Mouse (Mus musculus): Measurements from ENCODE around the gene Mrps14. TPM values are rescaled to one million over a fixed set of nuclear protein-coding genes. Genes with fewer than 3 reads are reported as not detected.

Gene Mrps14
- polyA plus RNA-seq, 1 experiment = 35.4 TPM

DNA sequence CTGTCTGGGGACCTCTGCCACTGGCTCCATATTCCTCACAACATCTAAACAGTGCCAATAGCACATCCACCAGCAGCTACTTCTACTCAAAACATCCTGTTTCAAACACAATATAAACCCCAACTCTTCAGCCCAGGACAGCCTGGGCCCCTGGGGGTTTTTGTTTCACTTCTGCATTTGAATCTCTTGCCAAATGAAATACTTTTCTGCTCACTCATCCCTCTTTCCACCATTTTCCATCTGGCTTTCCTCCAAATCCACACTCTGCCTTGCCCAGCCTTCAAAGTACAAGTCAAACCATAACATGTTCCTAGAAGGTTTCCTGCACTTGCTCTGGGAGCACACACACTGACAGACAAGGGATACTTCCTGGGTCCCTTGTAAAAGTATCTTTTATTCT, 38.9 kb downstream of the Mrps14 start:
- Histone ChIP-seq H3K4me1 (ENCODE audit: control insufficient read depth, insufficient read depth, low read length) (no peaks in the 10 kb centered on the region; the same call in 1 of the 2 replicates), H3K4me3 (replicated peaks; ENCODE audit: control insufficient read depth, low read depth, low read length) (no peak overlapping the region), H3K27ac (ENCODE audit: control insufficient read depth, insufficient read depth, low read depth, low read length, poor library complexity) (peak overlapping the region; percentile 33; the same call in 1 of the 2 replicates)
- TF ChIP-seq CTCF (IDR thresholded peaks at IDR 0.05; ENCODE audit: control insufficient read depth, insufficient read depth, low read length) (no peak), POLR2A (IDR thresholded peaks at IDR 0.05; ENCODE audit: borderline replicate concordance, control insufficient read depth, low read depth, low read length) (no peak)

DNA sequence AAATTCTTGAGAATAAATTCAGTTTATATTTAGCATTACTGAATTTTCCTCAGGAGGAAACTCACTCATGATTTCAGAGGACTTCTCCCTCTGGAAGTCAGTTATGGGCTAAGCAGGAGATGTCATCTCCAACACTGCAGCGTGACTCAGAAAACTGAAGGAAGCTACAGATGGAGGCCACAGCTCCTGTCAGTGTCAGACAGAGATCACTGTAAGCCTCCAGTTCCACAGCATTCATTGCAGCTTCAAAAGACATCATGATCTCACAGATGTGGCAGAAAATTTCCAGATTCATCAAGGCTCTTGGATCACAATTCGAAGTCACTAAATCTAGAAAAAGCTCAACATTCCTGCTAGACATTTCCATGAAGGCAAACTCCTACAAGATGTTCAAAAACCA, 43.0 kb downstream of the Mrps14 start:
- H3K27ac ChIP-seq (ENCODE audit: control insufficient read depth, insufficient read depth, low read depth, low read length, poor library complexity) = no peak overlapping the region
- 91% methylated on average over 2 of the region's 2 CpGs for whole genome bisulfite sequencing
- H3K4me1 ChIP-seq (ENCODE audit: control insufficient read depth, insufficient read depth, low read length) = no peaks in the 10 kb centered on the region
- H3K4me3 ChIP-seq (replicated peaks; ENCODE audit: control insufficient read depth, low read depth, low read length) = no peak overlapping the region
- no peak for TF ChIP-seq CTCF (IDR thresholded peaks at IDR 0.05; ENCODE audit: control insufficient read depth, insufficient read depth, low read length)
- no peak for TF ChIP-seq POLR2A (IDR thresholded peaks at IDR 0.05; ENCODE audit: borderline replicate concordance, control insufficient read depth, low read depth, low read length)

DNA sequence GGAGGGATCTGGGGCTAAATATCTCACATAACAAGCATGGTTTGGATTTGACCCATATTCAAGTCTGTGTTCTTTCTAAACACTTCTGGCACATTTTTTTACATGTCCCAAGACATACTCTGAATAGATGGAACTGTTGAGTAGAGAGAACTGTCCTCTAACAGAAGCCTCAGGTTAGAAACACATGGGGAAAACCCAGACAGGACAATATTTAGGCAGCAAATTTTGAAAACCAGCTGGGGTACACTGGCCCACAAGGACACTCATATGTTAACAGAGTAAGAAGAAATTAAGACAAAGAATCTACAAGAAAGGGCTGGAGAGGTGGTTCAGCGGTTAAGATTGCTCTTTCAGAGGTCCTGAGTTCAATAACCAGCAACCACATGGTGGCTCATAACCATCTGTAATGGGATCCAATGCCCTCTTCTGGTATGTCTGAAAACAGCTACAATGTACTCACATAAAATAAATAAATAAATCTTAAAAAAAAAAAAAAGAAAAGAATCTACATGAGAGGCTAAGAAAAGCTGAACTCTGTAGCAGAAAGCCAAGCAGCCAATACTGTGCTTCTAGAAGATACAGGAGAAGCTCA, 43.9 kb downstream of the Mrps14 start:
- H3K4me1 ChIP-seq (ENCODE audit: control insufficient read depth, insufficient read depth, low read length) = no peaks in the 10 kb centered on the region
- 82% methylated on average over 1 of the region's 1 CpGs for WGBS
- H3K4me3 ChIP-seq (replicated peaks; ENCODE audit: control insufficient read depth, low read depth, low read length) = no peak overlapping the region
- no peak overlapping the region for H3K27ac ChIP-seq (ENCODE audit: control insufficient read depth, insufficient read depth, low read depth, low read length, poor library complexity)
- TF ChIP-seq CTCF (IDR thresholded peaks at IDR 0.05; ENCODE audit: control insufficient read depth, insufficient read depth, low read length) (no peak), POLR2A (IDR thresholded peaks at IDR 0.05; ENCODE audit: borderline replicate concordance, control insufficient read depth, low read depth, low read length) (no peak)

DNA sequence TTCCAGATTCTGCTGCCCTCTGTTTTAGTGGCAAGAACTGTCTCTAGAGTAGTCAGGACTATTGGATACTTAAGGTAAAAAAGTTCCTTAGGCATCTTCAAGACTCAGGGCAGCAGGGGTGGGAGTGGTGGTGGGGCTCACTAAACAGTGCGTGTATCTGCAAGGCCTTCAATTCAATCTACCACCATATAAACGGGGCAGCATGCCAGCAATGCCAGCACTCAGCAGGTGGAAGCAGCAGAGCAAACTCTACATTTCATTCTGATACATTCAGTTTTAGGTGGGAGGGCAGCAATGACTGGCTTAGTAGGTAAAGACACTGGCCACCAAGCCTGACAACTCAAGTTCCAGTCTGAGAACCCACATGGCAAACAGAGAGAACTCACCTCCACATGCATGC, 45.1 kb downstream of the Mrps14 start:
- no peak for TF ChIP-seq POLR2A (IDR thresholded peaks at IDR 0.05; ENCODE audit: borderline replicate concordance, control insufficient read depth, low read depth, low read length)
- TF ChIP-seq CTCF (IDR thresholded peaks at IDR 0.05; ENCODE audit: control insufficient read depth, insufficient read depth, low read length) = no peak
- no peak overlapping the region for H3K27ac ChIP-seq (ENCODE audit: control insufficient read depth, insufficient read depth, low read depth, low read length, poor library complexity)
- WGBS = 81% methylated on average over 2 of the region's 2 CpGs
- H3K4me3 ChIP-seq (replicated peaks; ENCODE audit: control insufficient read depth, low read depth, low read length) = no peak overlapping the region
- no peaks in the 10 kb centered on the region; the same call in 1 of the 2 replicates for H3K4me1 ChIP-seq (ENCODE audit: control insufficient read depth, insufficient read depth, low read length)

DNA sequence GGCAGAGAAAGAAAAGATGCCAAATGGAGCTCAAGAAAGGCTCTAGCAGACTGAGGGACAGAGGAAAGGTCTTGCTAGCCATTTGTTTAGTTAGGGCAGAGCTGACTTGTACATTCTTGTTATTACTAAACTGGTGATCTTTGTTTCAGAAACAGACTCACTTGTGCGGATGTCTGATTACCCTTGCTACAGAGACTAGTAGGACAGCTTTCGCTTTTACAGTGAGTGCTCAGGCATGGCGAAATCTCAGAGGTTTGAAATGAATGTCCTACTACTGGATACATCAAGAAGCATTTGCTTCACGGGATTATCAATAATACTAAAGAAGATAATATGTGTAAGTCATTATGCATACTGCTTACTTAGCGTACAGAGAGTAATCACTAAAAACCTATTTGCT, 49.7 kb downstream of the Mrps14 start:
- 85% methylated on average over 5 of the region's 5 CpGs for WGBS
- H3K4me1 ChIP-seq (ENCODE audit: control insufficient read depth, insufficient read depth, low read length) = no peaks in the 10 kb centered on the region; the same call in 1 of the 2 replicates
- no peak for TF ChIP-seq CTCF (IDR thresholded peaks at IDR 0.05; ENCODE audit: control insufficient read depth, insufficient read depth, low read length)
- TF ChIP-seq POLR2A (IDR thresholded peaks at IDR 0.05; ENCODE audit: borderline replicate concordance, control insufficient read depth, low read depth, low read length) = no peak
- H3K4me3 ChIP-seq (replicated peaks; ENCODE audit: control insufficient read depth, low read depth, low read length) = no peak overlapping the region
- H3K27ac ChIP-seq (ENCODE audit: control insufficient read depth, insufficient read depth, low read depth, low read length, poor library complexity) = no peak overlapping the region

DNA sequence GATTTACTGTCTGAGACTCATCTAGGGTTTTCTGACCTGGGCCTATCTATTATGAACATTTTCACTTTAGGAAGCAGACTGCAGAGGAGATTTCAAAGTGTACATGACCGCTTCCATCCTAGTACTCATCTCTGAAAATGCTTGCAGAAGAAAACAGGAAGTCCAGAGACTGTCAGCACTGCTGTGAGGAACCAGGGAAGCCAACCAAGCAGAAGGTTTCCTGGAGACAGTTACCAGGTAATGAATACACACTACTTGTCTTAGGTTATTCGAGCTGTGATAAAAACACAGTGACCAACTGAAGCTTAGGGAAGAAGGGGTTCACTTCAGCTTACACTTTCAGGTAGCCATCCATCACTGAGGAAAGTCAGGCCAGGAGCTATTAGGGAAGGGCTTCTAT, 50.9 kb downstream of the Mrps14 start:
- WGBS = 20% methylated on average over 2 of the region's 2 CpGs
- TF ChIP-seq POLR2A (IDR thresholded peaks at IDR 0.05; ENCODE audit: borderline replicate concordance, control insufficient read depth, low read depth, low read length) (no peak), CTCF (IDR thresholded peaks at IDR 0.05; ENCODE audit: control insufficient read depth, insufficient read depth, low read length) (no peak)
- Histone ChIP-seq H3K4me1 (ENCODE audit: control insufficient read depth, insufficient read depth, low read length) (no peaks in the 10 kb centered on the region; the same call in 1 of the 2 replicates), H3K4me3 (replicated peaks; ENCODE audit: control insufficient read depth, low read depth, low read length) (peak overlapping the region; percentile 43), H3K27ac (ENCODE audit: control insufficient read depth, insufficient read depth, low read depth, low read length, poor library complexity) (peak overlapping the region; percentile 12; the same call in 1 of the 2 replicates)

DNA sequence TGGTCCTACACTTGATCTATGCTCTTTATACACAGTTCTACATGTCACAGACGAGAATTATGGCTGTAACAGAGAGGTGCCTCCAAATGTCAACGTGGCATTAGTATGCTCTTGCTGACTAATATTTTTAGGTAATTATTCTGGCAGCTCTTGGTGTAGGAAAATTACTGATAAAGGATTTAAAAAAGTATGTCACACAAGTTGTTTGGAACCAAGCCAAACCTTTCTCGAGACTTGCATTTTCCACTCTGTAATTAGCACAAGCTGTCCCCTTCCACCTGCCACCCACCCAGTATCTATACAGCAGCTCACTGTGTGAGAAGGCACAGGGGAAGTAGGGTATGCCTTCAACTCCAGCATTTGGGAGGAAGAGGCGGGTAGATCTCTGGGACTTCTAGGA, 51.8 kb downstream of the Mrps14 start:
- Histone ChIP-seq H3K27ac (ENCODE audit: control insufficient read depth, insufficient read depth, low read depth, low read length, poor library complexity) (peak overlapping the region; percentile 71; the same call in 1 of the 2 replicates), H3K4me3 (replicated peaks; ENCODE audit: control insufficient read depth, low read depth, low read length) (peak overlapping the region; percentile 57), H3K4me1 (ENCODE audit: control insufficient read depth, insufficient read depth, low read length) (no peaks in the 10 kb centered on the region; the same call in 1 of the 2 replicates)
- no peak for TF ChIP-seq CTCF (IDR thresholded peaks at IDR 0.05; ENCODE audit: control insufficient read depth, insufficient read depth, low read length)
- 51% methylated on average over 4 of the region's 4 CpGs for WGBS

DNA sequence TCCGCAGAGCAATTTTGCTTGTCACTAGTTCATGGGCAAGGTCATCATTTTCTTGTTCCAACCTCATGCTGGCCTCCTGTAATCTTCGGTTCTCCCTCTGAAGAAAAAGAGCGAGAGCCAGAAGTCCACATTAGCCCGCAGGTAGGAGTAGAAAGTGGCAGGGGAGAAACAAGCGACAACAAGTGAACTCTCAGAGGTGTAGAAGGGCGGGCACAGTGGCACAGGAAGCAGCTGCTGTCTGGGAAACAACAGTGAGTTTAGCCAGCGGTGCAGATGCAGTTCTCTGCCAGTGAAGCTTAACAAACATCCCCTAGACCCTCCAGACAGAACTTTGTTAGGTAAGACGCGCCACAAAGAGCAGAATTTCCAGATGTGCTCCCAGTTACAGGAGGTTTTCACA, 52.5 kb downstream of the Mrps14 start:
- 60% methylated on average over 9 of the region's 9 CpGs for WGBS
- no peak for TF ChIP-seq POLR2A (IDR thresholded peaks at IDR 0.05; ENCODE audit: borderline replicate concordance, control insufficient read depth, low read depth, low read length)
- TF ChIP-seq CTCF (IDR thresholded peaks at IDR 0.05; ENCODE audit: control insufficient read depth, insufficient read depth, low read length) = no peak
- H3K4me3 ChIP-seq (replicated peaks; ENCODE audit: control insufficient read depth, low read depth, low read length) = peak overlapping the region; percentile 57
- peak overlapping the region; percentile 71 for H3K27ac ChIP-seq (ENCODE audit: control insufficient read depth, insufficient read depth, low read depth, low read length, poor library complexity)
- H3K4me1 ChIP-seq (ENCODE audit: control insufficient read depth, insufficient read depth, low read length) = no peaks in the 10 kb centered on the region; the same call in 1 of the 2 replicates

DNA sequence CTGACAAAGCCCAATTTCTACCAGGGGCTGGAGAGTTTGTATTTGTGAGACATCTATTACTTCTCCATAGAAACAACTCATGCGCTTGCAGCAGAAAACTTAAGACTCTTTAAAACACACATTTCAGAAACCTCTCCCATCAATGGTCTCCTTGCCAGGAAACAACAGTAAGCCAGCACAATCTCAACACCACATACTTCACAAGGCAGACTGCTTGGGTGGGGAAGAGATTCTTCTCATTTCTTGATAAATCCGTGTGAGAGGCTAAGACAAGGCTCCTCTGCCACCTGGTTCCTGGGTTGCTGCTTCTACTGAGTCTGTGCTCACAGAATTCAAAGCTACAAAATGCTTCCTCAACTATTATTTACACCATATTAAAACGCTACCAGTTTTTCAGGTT, 54.8 kb downstream of the Mrps14 start:
- WGBS = 75% methylated on average over 3 of the region's 3 CpGs

More for the DNA sequence above, 54.8 kb downstream of the Mrps14 start:
- no peak overlapping the region for H3K4me3 ChIP-seq (replicated peaks; ENCODE audit: control insufficient read depth, low read depth, low read length)
- TF ChIP-seq POLR2A (IDR thresholded peaks at IDR 0.05; ENCODE audit: borderline replicate concordance, control insufficient read depth, low read depth, low read length) = no peak
- no peak for TF ChIP-seq CTCF (IDR thresholded peaks at IDR 0.05; ENCODE audit: control insufficient read depth, insufficient read depth, low read length)
- no peak overlapping the region for H3K27ac ChIP-seq (ENCODE audit: control insufficient read depth, insufficient read depth, low read depth, low read length, poor library complexity)
- no peaks in the 10 kb centered on the region; the same call in 1 of the 2 replicates for H3K4me1 ChIP-seq (ENCODE audit: control insufficient read depth, insufficient read depth, low read length)
